Mouse (Mus musculus): ENCODE measurements around the gene Plin1. TPM values are rescaled to one million over a fixed set of nuclear protein-coding genes. Genes with fewer than 3 reads are reported as not detected.

Plin1 gene
- total and polyA plus RNA-seq, 2 experiments from 2014 or later = not detected

DNA sequence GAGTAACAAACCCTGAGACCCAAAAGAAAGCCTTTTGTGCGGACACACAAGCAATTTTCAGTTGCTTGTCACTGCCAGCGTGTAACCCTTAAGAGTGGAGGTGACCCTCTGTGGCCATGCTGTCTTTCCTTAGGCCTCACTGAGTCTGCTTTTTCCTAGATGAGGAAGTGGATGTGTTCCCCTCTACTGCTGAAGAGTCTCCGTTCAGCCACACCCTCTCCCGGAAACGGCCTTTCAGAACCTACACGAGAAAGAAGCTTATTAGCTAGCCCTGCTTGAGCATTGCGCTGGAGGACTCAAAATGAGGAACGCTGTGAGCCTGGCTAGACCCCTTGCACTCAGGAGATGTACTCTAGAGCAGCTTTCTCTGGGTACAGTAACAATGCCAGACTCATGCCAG lies 36.2 kb downstream of the Plin1 start:
- no peak for TF ChIP-seq CTCF (IDR thresholded peaks at IDR 0.05; ENCODE audit: low read depth)
- H3K27ac ChIP-seq (ENCODE audit: low read depth, low read length) = no peak overlapping the region
- DNase-seq (no peak), ATAC-seq (no peak)
- peaks cover 18% of the 10 kb centered on the region; the same call in 1 of the 2 replicates for H3K36me3 ChIP-seq (ENCODE audit: insufficient read depth)
- 82% methylated on average over 8 of the region's 8 CpGs for WGBS
- no peak overlapping the region for H3K9ac ChIP-seq
- no peaks in the 10 kb centered on the region for H3K27me3 ChIP-seq (ENCODE audit: insufficient read depth, low read length)
- no peaks in the 10 kb centered on the region for H3K9me3 ChIP-seq (ENCODE audit: low read length)
- H3K4me1 ChIP-seq (ENCODE audit: insufficient read depth) = no peaks in the 10 kb centered on the region
- no peak overlapping the region for H3K4me3 ChIP-seq (ENCODE audit: low read depth, low read length)
- no peak overlapping the region for H3K4me2 ChIP-seq (ENCODE audit: low read depth)

- Histone ChIP-seq H3K4me2 (ENCODE audit: low read depth) (no peak overlapping the region), H3K27ac (ENCODE audit: low read depth, low read length) (no peak overlapping the region), H3K4me1 (ENCODE audit: insufficient read depth) (no peaks in the 10 kb centered on the region), H3K9ac (no peak overlapping the region), H3K9me3 (ENCODE audit: low read length) (no peaks in the 10 kb centered on the region), H3K4me3 (ENCODE audit: low read depth, low read length) (no peak overlapping the region), H3K36me3 (ENCODE audit: insufficient read depth) (no peaks in the 10 kb centered on the region), H3K27me3 (ENCODE audit: insufficient read depth, low read length) (no peaks in the 10 kb centered on the region)
- 97% methylated on average over 2 of the region's 2 CpGs for WGBS
- TF ChIP-seq CTCF (IDR thresholded peaks at IDR 0.05; ENCODE audit: low read depth) = no peak
- ATAC-seq (no peak), DNase-seq (no peak)
Measured at GRCm38 (mm10) chr7:79680231-79680630, 52.5 kb downstream of the Plin1 start.

DNA sequence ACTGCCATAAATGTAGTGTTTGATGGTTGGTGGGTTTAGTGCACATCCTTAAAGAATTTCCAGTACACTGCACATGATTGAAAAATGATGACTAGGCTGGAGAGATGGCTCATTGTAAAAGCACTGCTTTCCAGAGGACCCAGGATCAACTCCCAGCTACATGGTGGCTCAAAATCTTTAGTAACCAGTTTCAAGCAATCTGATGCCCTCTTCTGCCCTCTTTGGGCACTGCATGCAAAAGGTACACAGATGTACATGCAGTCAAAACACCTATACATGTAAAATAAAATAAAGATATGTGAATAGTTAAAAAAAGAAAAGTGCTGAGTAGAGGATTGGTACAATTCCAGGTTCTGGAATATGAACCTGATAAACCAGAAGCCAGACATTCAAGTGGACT lies 53.5 kb downstream of the Plin1 start:
- peak; percentile 51 for TF ChIP-seq CTCF (IDR thresholded peaks at IDR 0.05; ENCODE audit: low read depth)
- Histone ChIP-seq H3K4me2 (ENCODE audit: low read depth) (no peak overlapping the region), H3K4me3 (ENCODE audit: low read depth, low read length) (no peak overlapping the region), H3K27me3 (ENCODE audit: insufficient read depth, low read length) (no peaks in the 10 kb centered on the region), H3K9me3 (ENCODE audit: low read length) (no peaks in the 10 kb centered on the region), H3K27ac (ENCODE audit: low read depth, low read length) (no peak overlapping the region), H3K4me1 (ENCODE audit: insufficient read depth) (no peaks in the 10 kb centered on the region), H3K36me3 (ENCODE audit: insufficient read depth) (no peaks in the 10 kb centered on the region), H3K9ac (no peak overlapping the region)
- ATAC-seq (no peak), DNase-seq (no peak)

DNA sequence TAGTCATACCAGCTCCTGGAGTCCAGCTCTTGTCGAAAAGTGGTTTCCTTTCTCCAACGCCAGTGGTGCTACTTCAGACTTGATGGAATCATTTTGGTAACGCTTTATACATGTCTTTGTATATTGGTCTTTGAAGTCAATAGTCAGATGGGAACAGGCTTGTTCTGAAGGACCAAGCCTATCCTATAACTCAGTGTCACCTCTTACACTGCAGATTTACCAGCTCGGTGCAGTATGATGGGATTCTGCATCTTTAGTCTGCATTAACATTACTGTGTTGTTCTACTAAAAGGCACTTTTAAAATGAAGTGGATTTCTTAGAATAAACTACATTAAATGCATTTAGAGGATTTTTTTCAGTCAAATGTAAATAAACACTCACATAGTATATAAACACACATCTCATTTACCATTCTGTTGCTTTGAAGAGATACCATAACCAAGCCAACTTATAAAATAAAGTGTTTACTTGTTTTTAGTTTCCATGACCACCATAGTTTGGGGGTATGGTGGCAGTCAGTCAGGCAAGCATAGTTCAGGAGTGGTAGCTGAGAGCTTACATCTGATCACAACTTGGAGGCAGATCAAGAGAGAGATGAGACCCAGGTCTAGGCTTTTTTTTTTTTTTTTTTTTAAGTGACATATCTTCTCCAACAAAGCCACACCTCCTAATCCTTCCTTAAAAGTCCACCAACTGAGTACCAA lies 61.7 kb downstream of the Plin1 start:
- 96% methylated on average over 4 of the region's 4 CpGs for WGBS
- no peak overlapping the region for H3K27ac ChIP-seq (ENCODE audit: low read depth, low read length)
- no peaks in the 10 kb centered on the region for H3K36me3 ChIP-seq (ENCODE audit: insufficient read depth)
- ATAC-seq (no peak), DNase-seq (no peak)
- TF ChIP-seq CTCF (IDR thresholded peaks at IDR 0.05; ENCODE audit: low read depth) = no peak
- H3K27me3 ChIP-seq (ENCODE audit: insufficient read depth, low read length) = no peaks in the 10 kb centered on the region
- H3K9ac ChIP-seq = no peak overlapping the region
- no peaks in the 10 kb centered on the region for H3K4me1 ChIP-seq (ENCODE audit: insufficient read depth)
- no peaks in the 10 kb centered on the region for H3K9me3 ChIP-seq (ENCODE audit: low read length)
- no peak overlapping the region for H3K4me2 ChIP-seq (ENCODE audit: low read depth)
- H3K4me3 ChIP-seq (ENCODE audit: low read depth, low read length) = no peak overlapping the region

Other genes with a start within 250 kb of the Plin1 start
- gene Rhcg, start 115.2 kb downstream of the Plin1 start, total RNA-seq (2014; rRNA removed) = 2.0 TPM in 2 replicates
- gene Rhcg, start 115.2 kb downstream of the Plin1 start, polyA plus RNA-seq (2015; fragmentation: Nextera tagmentation; extraction: Ambion mirVana) = 2.9 and 4.3 TPM in 2 replicates
- 1.1 and 1.8 TPM in 2 replicates for gene Ticrr, start 72.7 kb downstream of the Plin1 start, total RNA-seq (2014; rRNA removed)
- 0.50 and 1.2 TPM in 2 replicates for gene Ticrr, start 72.7 kb downstream of the Plin1 start, polyA plus RNA-seq (2015; fragmentation: Nextera tagmentation; extraction: Ambion mirVana)
- gene Kif7, start 17.2 kb downstream of the Plin1 start, total RNA-seq (2014; rRNA removed) = 5.7 and 6.4 TPM in 2 replicates
- gene Kif7, start 17.2 kb downstream of the Plin1 start, polyA plus RNA-seq (2015; fragmentation: Nextera tagmentation; extraction: Ambion mirVana) = 1.4 and 2.0 TPM in 2 replicates
- 1.3 and 2.1 TPM in 2 replicates for gene Pex11a, start 10.2 kb upstream of the Plin1 start, total RNA-seq (2014; rRNA removed)
- 16.9 and 17.3 TPM in 2 replicates for gene Pex11a, start 10.2 kb upstream of the Plin1 start, polyA plus RNA-seq (2015; fragmentation: Nextera tagmentation; extraction: Ambion mirVana)
- gene Wdr93, start 10.3 kb upstream of the Plin1 start, total RNA-seq (2014; rRNA removed) = 0.46 and 0.86 TPM in 2 replicates
- 0.29 and 0.81 TPM in 2 replicates for gene Wdr93, start 10.3 kb upstream of the Plin1 start, polyA plus RNA-seq (2015; fragmentation: Nextera tagmentation; extraction: Ambion mirVana)
- gene Mesp1, start 60.9 kb upstream of the Plin1 start, total RNA-seq (2014; rRNA removed) = 0.23 and 1.6 TPM in 2 replicates
- 0.77 and 1.1 TPM in 2 replicates for gene Mesp1, start 60.9 kb upstream of the Plin1 start, polyA plus RNA-seq (2015; fragmentation: Nextera tagmentation; extraction: Ambion mirVana)
- gene Mesp2, start 77.8 kb upstream of the Plin1 start, total RNA-seq (2014; rRNA removed) = 0.77 and 1.00 TPM in 2 replicates
- 2.1 TPM in 2 replicates for gene Mesp2, start 77.8 kb upstream of the Plin1 start, polyA plus RNA-seq (2015; fragmentation: Nextera tagmentation; extraction: Ambion mirVana)
- 3.4 and 5.8 TPM in 2 replicates for gene Anpep, start 128.2 kb upstream of the Plin1 start, total RNA-seq (2014; rRNA removed)
- 3.7 and 4.7 TPM in 2 replicates for gene Anpep, start 128.2 kb upstream of the Plin1 start, polyA plus RNA-seq (2015; fragmentation: Nextera tagmentation; extraction: Ambion mirVana)
- gene Ap3s2, start 187.7 kb upstream of the Plin1 start, total RNA-seq (2014; rRNA removed) = 32.1 and 38.0 TPM in 2 replicates
- 36.7 and 39.0 TPM in 2 replicates for gene Ap3s2, start 187.7 kb upstream of the Plin1 start, polyA plus RNA-seq (2015; fragmentation: Nextera tagmentation; extraction: Ambion mirVana)
- 19.5 and 22.8 TPM in 2 replicates for gene Arpin, start 202.5 kb upstream of the Plin1 start, total RNA-seq (2014; rRNA removed)
- 10.5 and 12.5 TPM in 2 replicates for gene Arpin, start 202.5 kb upstream of the Plin1 start, polyA plus RNA-seq (2015; fragmentation: Nextera tagmentation; extraction: Ambion mirVana)